Mouse (Mus musculus) megakaryocyte, embryonic 14.5 days (primary cell): ENCODE measurements around the gene Prf1.

Source experiments
- FLI1 ChIP-seq: IDR thresholded peaks from 2 replicates; pipeline ENCODE4 v1.6.1; 2012; ENCODE audit warnings: low read length, inconsistent platforms, mixed read lengths
- GATA1 ChIP-seq: IDR thresholded peaks from 3 replicates; pipeline ENCODE4 v1.6.1; 2012; ENCODE audit warnings: mixed read lengths, low read length, inconsistent platforms, borderline replicate concordance

GRCm38 (mm10) chr10:61341045-61341444 is 43.4 kb downstream of the Prf1 start:
- TF ChIP-seq GATA1 (no peak), FLI1 (no peak)
